Mouse (Mus musculus) stomach, postnatal 0 days (tissue): ENCODE measurements around the gene Pex16. TPM values are rescaled to one million over a fixed set of nuclear protein-coding genes. Genes with fewer than 3 reads are reported as not detected.

Experiments used
- ATAC-seq: fragments of 200-750 bp; cut with Nextera tagmentation; 2 replicates; pipeline ENCODE4 v1.8.0; 2017; ENCODE audit not compliant: low FRiP score, low TSS enrichment
- DNase-seq: peaks from one replicate; pipeline ENCODE4 v3.0.0-alpha.2; 2016; ENCODE audit warnings: low spot score
- H3K27ac ChIP-seq: fragments of 300-500 bp; sonication (generic); replicated peaks from 2 replicates; pipeline ENCODE4 v1.5.1; 2014; ENCODE audit warnings: mild to moderate bottlenecking, control low read depth
- H3K27me3 ChIP-seq: fragments of 300-500 bp; sonication (generic); 2 replicates; pipeline ENCODE4 v1.6.1; 2014; ENCODE audit warnings: low read length; ENCODE audit not compliant: control insufficient read depth, insufficient read depth
- H3K36me3 ChIP-seq: fragments of 300-500 bp; sonication (generic); 2 replicates; pipeline ENCODE4 v1.6.1; 2014; ENCODE audit warnings: low read length, mixed read lengths; ENCODE audit not compliant: control insufficient read depth, insufficient read depth
- H3K4me1 ChIP-seq: fragments of 300-500 bp; sonication (generic); replicated peaks from 2 replicates; pipeline ENCODE4 v1.6.1; 2014; ENCODE audit warnings: antibody characterized with exemption; ENCODE audit not compliant: control insufficient read depth, insufficient read depth
- H3K4me2 ChIP-seq: fragments of 300-500 bp; sonication (generic); replicated peaks from 2 replicates; pipeline ENCODE4 v1.6.1; 2014; ENCODE audit warnings: low read depth, mild to moderate bottlenecking, control low read depth, moderate library complexity
- H3K4me3 ChIP-seq: fragments of 300-500 bp; sonication (generic); 2 replicates; pipeline ENCODE4 v1.5.1; 2014; ENCODE audit warnings: low read depth, low read length, control low read depth
- H3K9ac ChIP-seq: fragments of 300-500 bp; sonication (generic); 2 replicates; pipeline ENCODE4 v1.6.1; 2014; ENCODE audit warnings: mild to moderate bottlenecking, low read length, control low read depth, mixed read lengths
- H3K9me3 ChIP-seq: fragments of 300-500 bp; sonication (generic); 2 replicates; pipeline ENCODE4 v1.6.1; 2016; ENCODE audit warnings: low read length; ENCODE audit not compliant: control insufficient read depth
- CTCF ChIP-seq: IDR thresholded peaks from 2 replicates; pipeline ENCODE4 v1.5.1; 2016; ENCODE audit warnings: antibody characterized with exemption, low read depth, mild to moderate bottlenecking, moderate library complexity
- EP300 ChIP-seq: optimal IDR thresholded peaks from 2 replicates; pipeline ENCODE3; 2016; ENCODE audit warnings: antibody characterized with exemption
- WGBS: fragments of 180-500 bp; shearing (Covaris S2); extraction: QIAGEN DNeasy Blood & Tissue Kit; methylation state at CpG from one replicate; pipeline ENCODE4 v1.1.7; 2014; 5-methylcytosine and 5-hydroxymethylcytosine counted together
- polyA plus RNA-seq: library from polyadenylated mRNA; unstranded; fragments of >200 nt; fragmentation: Nextera tagmentation; extraction: Ambion mirVana; gene quantifications from 2 replicates; pipeline ENCODE4 v1.2.1, GENCODE M21; 2015

The Pex16 gene
- polyA plus RNA-seq, 1 experiment from 2014 or later, result 33.5 TPM

GRCm38 (mm10) chr2:92387646-92388045, 13.2 kb downstream of the Pex16 start:
- no peak for TF ChIP-seq EP300
- no peak for TF ChIP-seq CTCF
- H3K27ac ChIP-seq, result no peak overlapping the region
- H3K4me1 ChIP-seq, result 0 out of 2 replicates have a peak, but pooled peaks cover 3% of the 10 kb centered on the region
- ATAC-seq (no peak), DNase-seq (no peak)
- H3K4me2 ChIP-seq, result no peak overlapping the region
- 0 out of 2 replicates have a peak overlapping the region, but pooled peaks have one; percentile 18 for H3K9ac ChIP-seq
- H3K9me3 ChIP-seq, result no peaks in the 10 kb centered on the region
- H3K4me3 ChIP-seq, result no peak overlapping the region
- H3K27me3 ChIP-seq, result no peaks in the 10 kb centered on the region
- WGBS, result 72% methylated on average over 4 of the region's 4 CpGs
- H3K36me3 ChIP-seq, result peaks cover 2% of the 10 kb centered on the region; the same call in 1 of the 2 replicates

GRCm38 (mm10) chr2:92388081-92388517, 13.6 kb downstream of the Pex16 start:
- no peaks in the 10 kb centered on the region for H3K9me3 ChIP-seq
- WGBS, result 48% methylated on average over 3 of the region's 3 CpGs
- 0 out of 2 replicates have a peak, but pooled peaks cover 3% of the 10 kb centered on the region for H3K4me1 ChIP-seq
- 0 out of 2 replicates have a peak overlapping the region, but pooled peaks have one; percentile 18 for H3K9ac ChIP-seq
- H3K27me3 ChIP-seq, result no peaks in the 10 kb centered on the region
- ATAC-seq (no peak), DNase-seq (no peak)
- peak overlapping the region; percentile 79 for H3K4me2 ChIP-seq
- H3K27ac ChIP-seq, result peak overlapping the region; percentile 73; the same call in 1 of the 2 replicates
- H3K4me3 ChIP-seq, result peak overlapping the region; percentile 60; the same call in 1 of the 2 replicates
- no peak for TF ChIP-seq CTCF
- TF ChIP-seq EP300, result no peak
- H3K36me3 ChIP-seq, result peaks cover 2% of the 10 kb centered on the region; the same call in 1 of the 2 replicates

GRCm38 (mm10) chr2:92388891-92389641, 14.6 kb downstream of the Pex16 start:
- Histone ChIP-seq H3K36me3 (peaks cover 2% of the 10 kb centered on the region; the same call in 1 of the 2 replicates), H3K4me2 (peak overlapping the region; percentile 79), H3K27me3 (no peaks in the 10 kb centered on the region), H3K4me3 (peak overlapping the region; percentile 60), H3K9me3 (no peaks in the 10 kb centered on the region), H3K27ac (peak overlapping the region; percentile 73), H3K4me1 (0 out of 2 replicates have a peak, but pooled peaks cover 3% of the 10 kb centered on the region), H3K9ac (peak overlapping the region; percentile 71)
- TF ChIP-seq CTCF (peak; percentile 28; the same call in 1 of the 2 replicates), EP300 (no peak)
- under 1% methylated on average over 39 of the region's 62 CpGs for WGBS
- ATAC-seq (peak; percentile 86), DNase-seq (peak; percentile 83)

GRCm38 (mm10) chr2:92389645-92390044, 15.2 kb downstream of the Pex16 start:
- DNase-seq (no peak), ATAC-seq (0 out of 2 replicates have a peak, but pooled peaks have one; percentile 16)
- H3K4me1 ChIP-seq, result 0 out of 2 replicates have a peak, but pooled peaks cover 3% of the 10 kb centered on the region
- peak overlapping the region; percentile 73; the same call in 1 of the 2 replicates for H3K27ac ChIP-seq
- WGBS, result 8% methylated on average over 10 of the region's 10 CpGs
- no peak overlapping the region; the same call in 1 of the 2 replicates for H3K9ac ChIP-seq
- H3K36me3 ChIP-seq, result peaks cover 2% of the 10 kb centered on the region; the same call in 1 of the 2 replicates
- no peaks in the 10 kb centered on the region for H3K9me3 ChIP-seq
- H3K4me2 ChIP-seq, result peak overlapping the region; percentile 79
- TF ChIP-seq CTCF, result no peak
- no peak for TF ChIP-seq EP300
- peak overlapping the region; percentile 60 for H3K4me3 ChIP-seq
- H3K27me3 ChIP-seq, result no peaks in the 10 kb centered on the region

GRCm38 (mm10) chr2:92390206-92390930, 15.9 kb downstream of the Pex16 start:
- no peak for TF ChIP-seq CTCF
- no peak for TF ChIP-seq EP300
- Histone ChIP-seq H3K9me3 (no peaks in the 10 kb centered on the region), H3K27ac (no peak overlapping the region), H3K4me2 (no peak overlapping the region), H3K9ac (no peak overlapping the region), H3K27me3 (no peaks in the 10 kb centered on the region), H3K4me1 (0 out of 2 replicates have a peak, but pooled peaks cover 3% of the 10 kb centered on the region), H3K36me3 (peaks cover 2% of the 10 kb centered on the region; the same call in 1 of the 2 replicates), H3K4me3 (no peak overlapping the region)
- DNase-seq, result no peak
- WGBS, result 66% methylated on average over 6 of the region's 6 CpGs
- no peak for ATAC-seq
